Mouse (Mus musculus) gastrocnemius, adult 2 months (tissue): ENCODE results near the gene Rph3a. TPM values are rescaled to one million over a fixed set of nuclear protein-coding genes. Genes with fewer than 3 reads are reported as not detected.
A peak's percentile ranks its signal among the peaks of the same experiment; 100 is the strongest.

Experiments
- DNase-seq: peaks from one replicate; pipeline ENCODE4 v3.0.0; 2022
- H3K27ac ChIP-seq: fragments of 200-600 bp; 2 replicates; pipeline ENCODE4 v1.8.1; 2022; ENCODE audit warnings: mild to moderate bottlenecking
- H3K4me3 ChIP-seq: fragments of 200-600 bp; 2 replicates; pipeline ENCODE4 v1.8.1; 2022; ENCODE audit warnings: mild to moderate bottlenecking, moderate library complexity
- CTCF ChIP-seq: fragments of 200-600 bp; IDR thresholded peaks from 2 replicates; pipeline ENCODE4 v1.8.1; 2022; ENCODE audit warnings: antibody characterized with exemption, mild to moderate bottlenecking, moderate library complexity
- intact Hi-C: fragments of 180-260 bp; cut with DNase I; formaldehyde crosslinking; loops from one replicate; pipeline ENCODE4 v1.15.1; 2025
- long read RNA-seq, 2 experiments: library from polyadenylated mRNA; stranded (forward); transcript quantifications; one replicate each; pipeline ENCODE4 v2.0.0; 2021
- total RNA-seq, 2 experiments: library from RNA; stranded (reverse); gene quantifications; 2 replicates each; pipeline ENCODE4 v1.2.3; 2021

Gene Rph3a
- total RNA-seq: not detected
- long read RNA-seq, experiment 1: 0 reads
- long read RNA-seq, experiment 2: 0 reads

GRCm38 (mm10) chr5:121009811-121010569, at the start of gene Rph3a:
Rph3a (minus strand) TSS chr5:121010092.
- no peak for TF ChIP-seq CTCF
- intact Hi-C loops: no loop called here
- DNase-seq: no peak
- Histone ChIP-seq H3K4me3 (no peak within 1 kb of the TSS), H3K27ac (no peak within 1 kb of the TSS)

DNA sequence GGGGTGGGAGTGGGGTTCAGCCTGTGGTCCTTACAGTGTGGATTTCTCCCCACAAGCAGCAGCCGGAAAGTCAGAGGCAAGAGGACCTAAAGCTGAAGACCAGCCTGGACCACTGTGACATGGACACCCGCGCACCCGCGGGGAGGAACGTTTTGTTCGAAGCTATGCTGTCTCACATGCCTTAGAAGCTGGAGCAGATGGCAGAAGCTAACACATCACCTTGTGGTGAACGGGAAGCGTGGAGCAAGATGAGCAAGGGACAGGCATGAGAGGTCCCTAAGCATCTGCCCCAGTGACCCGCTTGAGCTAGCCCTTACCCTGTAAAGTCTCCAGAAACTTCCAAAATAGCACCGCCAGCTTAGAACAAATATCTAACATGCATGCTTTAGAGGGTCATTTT, 48.4 kb upstream of the Rph3a start:
- intact Hi-C loops: no loop called here
- H3K4me3 ChIP-seq: no peak overlapping the region
- TF ChIP-seq CTCF: no peak

GRCm38 (mm10) chr5:121053886-121054285, 44.0 kb upstream of the Rph3a start:
- no peak for TF ChIP-seq CTCF
- intact Hi-C loops: no loop called here
- no peak overlapping the region for H3K27ac ChIP-seq
- no peak overlapping the region for H3K4me3 ChIP-seq
- no peak for DNase-seq

More for the DNA sequence above, 48.4 kb upstream of the Rph3a start:
- no peak overlapping the region for H3K27ac ChIP-seq
- DNase-seq: no peak

GRCm38 (mm10) chr5:121041791-121042190, 31.9 kb upstream of the Rph3a start:
- Histone ChIP-seq H3K27ac (no peak overlapping the region), H3K4me3 (no peak overlapping the region)
- intact Hi-C loops: no loop called here
- TF ChIP-seq CTCF: no peak
- DNase-seq: no peak

GRCm38 (mm10) chr5:121039465-121039864, 29.6 kb upstream of the Rph3a start:
- H3K4me3 ChIP-seq: no peak overlapping the region
- no peak overlapping the region for H3K27ac ChIP-seq
- intact Hi-C loops: no loop called here
- TF ChIP-seq CTCF: no peak
- no peak for DNase-seq

DNA sequence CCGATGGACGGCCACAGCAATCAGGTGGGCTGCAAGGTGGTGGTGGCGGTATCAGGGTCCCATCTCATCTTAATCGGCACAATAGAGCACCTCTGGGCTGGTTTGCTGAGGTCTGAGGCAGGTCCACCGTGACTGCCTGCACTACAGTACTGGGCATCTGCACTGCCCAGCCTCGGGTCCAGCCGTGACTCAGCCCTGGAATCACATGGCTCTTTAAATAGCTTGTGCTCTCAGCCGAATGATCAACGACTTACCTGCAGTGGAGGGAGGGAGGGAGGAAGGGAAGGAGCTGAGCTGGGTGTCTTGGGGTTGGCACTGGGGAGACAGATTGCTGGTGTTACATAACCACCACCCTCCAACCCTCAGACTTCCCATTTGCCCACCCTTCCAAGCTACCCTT, 20.3 kb upstream of the Rph3a start:
- no peak for DNase-seq
- TF ChIP-seq CTCF: no peak
- no peak overlapping the region for H3K27ac ChIP-seq

DNA sequence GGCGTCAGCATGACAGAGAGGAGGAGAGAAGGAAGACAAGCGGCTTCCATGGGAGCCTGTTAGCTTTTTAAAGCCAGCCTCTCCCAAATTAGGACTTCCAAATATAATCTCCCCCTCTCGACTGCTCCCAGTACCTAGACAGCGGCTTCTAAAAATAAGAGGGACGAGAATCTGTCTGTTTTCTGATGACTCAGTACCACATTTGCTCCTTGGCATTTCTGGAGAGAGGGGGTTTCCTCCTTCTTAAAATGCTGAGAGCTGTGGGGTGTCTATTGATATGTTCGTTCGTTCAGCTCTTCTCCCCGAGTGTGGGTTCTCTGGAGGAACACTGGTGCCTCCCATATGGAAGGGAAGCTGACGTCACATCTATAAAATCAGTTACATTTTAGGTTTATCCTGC, 9.6 kb upstream of the Rph3a start:
- no peak overlapping the region for H3K4me3 ChIP-seq
- no peak overlapping the region for H3K27ac ChIP-seq
- no peak for DNase-seq
- intact Hi-C loops: no loop called here
- TF ChIP-seq CTCF: no peak

More for the DNA sequence above, 20.3 kb upstream of the Rph3a start:
- intact Hi-C loops: no loop called here
- H3K4me3 ChIP-seq: no peak overlapping the region

DNA sequence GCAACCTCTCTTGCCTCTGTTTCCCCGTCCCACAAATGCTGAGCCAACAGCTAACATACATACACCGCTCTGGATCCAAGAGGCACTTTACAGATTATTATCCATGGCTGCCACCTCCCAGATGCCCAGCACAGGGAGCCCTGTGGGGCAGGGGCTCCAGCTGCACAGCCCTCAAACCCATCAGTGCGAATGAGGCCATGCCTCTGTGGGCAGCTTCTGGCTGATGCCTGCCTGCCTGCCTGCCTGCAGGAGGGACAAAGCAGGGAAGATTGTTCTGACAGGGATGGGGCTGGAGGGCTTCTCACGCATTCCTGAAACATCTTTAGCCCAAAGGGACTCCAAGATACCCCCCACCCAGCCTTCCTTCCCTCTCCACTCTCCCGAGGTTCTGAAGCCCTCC, 7.8 kb upstream of the Rph3a start:
- no peak overlapping the region for H3K27ac ChIP-seq
- intact Hi-C loops: no loop called here
- no peak for DNase-seq
- no peak for TF ChIP-seq CTCF
- no peak overlapping the region for H3K4me3 ChIP-seq

- no peak for TF ChIP-seq CTCF
- Histone ChIP-seq H3K4me3 (no peak overlapping the region), H3K27ac (no peak overlapping the region)
- intact Hi-C loops: no loop called here
- no peak for DNase-seq
Observed at GRCm38 (mm10) chr5:121016405-121016804, 6.5 kb upstream of the Rph3a start.

DNA sequence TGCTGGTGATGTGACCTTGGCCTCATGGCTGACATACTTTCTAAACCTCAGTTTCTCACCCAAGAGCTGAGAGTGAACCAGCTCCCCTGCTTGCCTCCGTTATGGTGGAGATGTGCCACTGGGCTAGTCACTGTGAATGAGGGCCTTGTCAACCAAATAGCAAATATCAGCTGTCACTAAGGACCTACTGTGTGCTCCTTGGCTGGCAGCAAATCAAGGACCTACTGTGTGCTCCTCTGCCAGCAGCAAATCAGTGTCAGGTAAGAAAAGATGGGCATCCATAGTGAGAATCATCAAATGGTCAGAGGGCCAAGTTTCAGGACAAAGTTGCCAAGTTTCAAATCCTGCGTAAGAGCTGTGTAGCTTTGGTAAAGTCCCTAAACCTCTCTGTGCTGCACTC, 4.6 kb upstream of the Rph3a start:
- intact Hi-C loops: no loop called here
- H3K4me3 ChIP-seq: no peak overlapping the region
- no peak for DNase-seq
- TF ChIP-seq CTCF: no peak
- H3K27ac ChIP-seq: no peak overlapping the region

DNA sequence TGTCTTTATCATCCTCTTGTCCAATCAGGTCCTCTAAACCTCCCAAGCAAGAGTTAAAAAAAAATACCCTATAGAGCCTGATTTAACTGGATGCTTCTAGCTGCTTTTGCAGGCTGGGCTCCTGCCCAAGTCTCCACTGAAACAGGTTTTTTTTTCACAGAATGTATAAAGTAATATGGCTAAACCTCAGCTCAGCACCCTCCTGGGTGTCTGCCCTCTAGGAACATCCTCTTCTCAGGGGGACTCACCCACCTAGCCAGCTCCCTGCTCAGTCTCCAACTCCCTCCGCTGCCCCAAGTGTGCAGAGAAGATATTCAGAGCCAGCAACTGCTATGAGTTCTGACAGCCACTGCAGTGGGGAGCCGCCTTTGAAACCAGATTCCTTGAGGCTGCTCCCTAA, 2.1 kb upstream of the Rph3a start:
- no peak for DNase-seq
- Histone ChIP-seq H3K27ac (no peak overlapping the region), H3K4me3 (no peak overlapping the region)
- intact Hi-C loops: no loop called here
- TF ChIP-seq CTCF: no peak

GRCm38 (mm10) chr5:121009406-121009805, 486 bp downstream of the Rph3a start:
- intact Hi-C loops: no loop called here
- DNase-seq: peak; percentile 25
- Histone ChIP-seq H3K27ac (no peak overlapping the region), H3K4me3 (no peak overlapping the region)
- TF ChIP-seq CTCF: no peak

GRCm38 (mm10) chr5:121008411-121009239, 1.3 kb downstream of the Rph3a start:
- Histone ChIP-seq H3K27ac (no peak overlapping the region), H3K4me3 (no peak overlapping the region)
- intact Hi-C loops: no loop called here
- TF ChIP-seq CTCF: no peak
- no peak for DNase-seq
